Mouse (Mus musculus) CH12.LX (cell line): ENCODE measurements around the gene Olfr1396.

Experiments used
- CTCF ChIP-seq, 2 experiments: IDR thresholded peaks in 1 of 2; conservative IDR thresholded peaks in 1 of 2; 2 replicates each; pipeline ENCODE4 v1.5.1; 2011 to 2012; ENCODE audit warnings: low read depth in 2 of 2, low read length in 2 of 2, improper control_type of control experiment in 1 of 2, inconsistent platforms in 1 of 2, mild to moderate bottlenecking in 1 of 2, moderate library complexity in 1 of 2
- ELF1 ChIP-seq: IDR thresholded peaks from 2 replicates; pipeline ENCODE4 v1.6.1; 2014; ENCODE audit warnings: low read depth, mild to moderate bottlenecking, inconsistent platforms, low read length, improper control_type of control experiment
- POLR2A ChIP-seq: IDR thresholded peaks from 2 replicates; pipeline ENCODE4 v1.6.1; 2011; ENCODE audit warnings: low read depth, mild to moderate bottlenecking, improper control_type of control experiment, low read length
- RAD21 ChIP-seq: IDR thresholded peaks from 2 replicates; pipeline ENCODE4 v1.6.1; 2011; ENCODE audit warnings: low read depth, mild to moderate bottlenecking, low read length, improper control_type of control experiment, moderate library complexity
- SIN3A ChIP-seq: IDR thresholded peaks from 2 replicates; pipeline ENCODE4 v1.6.1; 2012; ENCODE audit warnings: low read length, improper control_type of control experiment, inconsistent platforms
- USF1 ChIP-seq: IDR thresholded peaks from 2 replicates; pipeline ENCODE4 v1.6.1; 2014; ENCODE audit warnings: low read depth, mild to moderate bottlenecking, inconsistent platforms, low read length, improper control_type of control experiment
- ZMIZ1 ChIP-seq: IDR thresholded peaks from 2 replicates; pipeline ENCODE4 v1.6.1; 2012; ENCODE audit warnings: low read depth, mild to moderate bottlenecking, inconsistent platforms, low read length, improper control_type of control experiment

DNA sequence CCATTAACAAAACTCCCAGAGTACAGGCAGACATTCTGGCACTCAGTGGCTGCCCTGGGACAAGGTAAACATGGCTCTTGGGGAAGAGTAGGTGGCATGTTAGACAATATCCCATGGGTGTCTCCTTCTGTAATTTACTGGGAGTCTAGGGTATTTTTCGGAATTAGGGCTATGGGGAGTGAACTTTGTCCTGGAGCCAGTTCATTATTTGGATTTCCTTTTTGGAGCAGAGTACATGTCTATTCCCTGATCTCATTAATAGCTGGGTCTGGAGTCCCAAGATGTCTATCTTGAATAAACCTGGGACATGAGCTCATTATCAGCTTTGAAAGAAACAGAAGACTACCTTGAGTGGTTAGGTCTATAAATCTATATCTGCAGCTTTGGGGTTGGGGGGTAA, 39.4 kb upstream of the Olfr1396 start, which contains the start of gene Olfr1394:
- TF ChIP-seq ZMIZ1 = no peak
- TF ChIP-seq POLR2A = no peak
- no peak for TF ChIP-seq SIN3A
- no peak for TF ChIP-seq RAD21
- TF ChIP-seq USF1 = no peak
- no peak for TF ChIP-seq CTCF (conservative IDR thresholded peaks at IDR 0.05 in 1 of 2, IDR thresholded peaks at IDR 0.05 in 1 of 2; ENCODE audit: low read depth in 2 of 2, low read length in 2 of 2)
- TF ChIP-seq ELF1 = no peak
